Mouse (Mus musculus) thymus, postnatal 4 days (tissue): ENCODE measurements around the gene Rpl22.
A peak's percentile ranks its signal among the peaks of the same experiment; 100 is the strongest.

Experiments used
- DNase-seq: peaks from one replicate; pipeline ENCODE4 v3.0.0; 2021

Rpl22 gene

GRCm38 (mm10) chr4:152296874-152297861 lies 28.4 kb upstream of the Rpl22 start, which contains the start of gene Icmt:
Gene Icmt, plus strand, starts transcription at chr4:152297227.
- DNase-seq: peak; percentile 100

GRCm38 (mm10) chr4:152298836-152299235 lies 26.7 kb upstream of the Rpl22 start:
- no peak for DNase-seq

DNA sequence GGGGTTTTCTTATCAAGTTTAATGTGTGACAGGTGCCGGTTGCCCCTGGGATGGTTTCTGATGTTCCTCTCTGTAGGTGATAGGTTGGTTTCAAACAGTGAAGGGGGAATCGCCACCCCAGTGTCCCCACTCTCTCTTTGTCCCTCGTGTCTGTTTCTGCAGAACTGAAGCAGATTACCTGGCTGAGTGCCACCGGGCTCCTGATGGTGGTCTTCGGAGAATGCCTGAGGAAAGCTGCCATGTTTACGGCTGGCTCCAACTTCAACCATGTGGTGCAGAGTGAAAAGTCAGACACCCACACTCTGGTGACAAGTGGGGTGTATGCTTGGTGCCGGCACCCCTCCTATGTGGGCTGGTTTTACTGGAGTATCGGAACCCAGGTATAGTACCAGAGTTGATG lies 25.2 kb upstream of the Rpl22 start:
- no peak for DNase-seq

GRCm38 (mm10) chr4:152302012-152302411 lies 23.5 kb upstream of the Rpl22 start:
- DNase-seq: no peak

DNA sequence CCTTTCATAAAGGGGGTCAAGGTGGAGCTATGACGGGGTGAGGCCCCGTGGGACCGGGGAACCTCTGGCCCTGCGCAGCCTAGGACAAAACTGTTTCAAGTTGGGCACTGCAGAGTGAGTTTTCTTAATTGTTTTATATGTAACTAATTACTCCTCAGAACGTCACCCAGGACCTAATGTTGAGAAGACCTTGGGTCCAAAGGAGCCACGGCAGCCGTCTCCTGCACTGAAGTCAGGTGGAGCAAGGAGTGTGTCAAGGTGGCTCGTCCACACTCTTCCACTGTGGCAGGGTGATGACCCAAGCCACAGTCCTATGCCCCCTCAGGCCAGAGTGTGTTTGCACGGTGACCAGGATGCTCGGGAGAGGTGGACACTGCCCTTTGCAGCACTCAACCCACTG lies 22.4 kb upstream of the Rpl22 start:
- DNase-seq: no peak

DNA sequence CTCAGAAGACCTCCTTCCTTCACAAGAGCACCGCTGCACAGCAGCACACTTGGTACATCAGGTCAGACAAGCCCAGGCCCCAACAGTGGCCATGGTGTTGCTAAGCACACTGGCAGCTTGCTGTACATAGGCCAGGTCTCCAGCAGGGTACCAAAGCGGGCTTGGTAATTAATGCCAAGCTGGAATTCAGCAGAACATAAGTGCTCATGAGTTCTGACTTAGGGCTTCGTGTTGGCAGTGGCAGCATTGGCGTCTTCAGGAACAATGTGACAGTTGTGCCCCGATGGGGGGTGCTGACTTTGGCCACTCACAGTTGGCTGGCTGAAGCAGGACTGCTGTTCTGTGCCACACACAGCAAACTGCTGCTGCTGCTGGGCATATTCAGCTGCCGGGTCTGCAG lies 20.9 kb upstream of the Rpl22 start:
- no peak for DNase-seq

GRCm38 (mm10) chr4:152305991-152306390 lies 19.6 kb upstream of the Rpl22 start:
- DNase-seq: no peak

GRCm38 (mm10) chr4:152307542-152307941 lies 18.0 kb upstream of the Rpl22 start:
- no peak for DNase-seq

DNA sequence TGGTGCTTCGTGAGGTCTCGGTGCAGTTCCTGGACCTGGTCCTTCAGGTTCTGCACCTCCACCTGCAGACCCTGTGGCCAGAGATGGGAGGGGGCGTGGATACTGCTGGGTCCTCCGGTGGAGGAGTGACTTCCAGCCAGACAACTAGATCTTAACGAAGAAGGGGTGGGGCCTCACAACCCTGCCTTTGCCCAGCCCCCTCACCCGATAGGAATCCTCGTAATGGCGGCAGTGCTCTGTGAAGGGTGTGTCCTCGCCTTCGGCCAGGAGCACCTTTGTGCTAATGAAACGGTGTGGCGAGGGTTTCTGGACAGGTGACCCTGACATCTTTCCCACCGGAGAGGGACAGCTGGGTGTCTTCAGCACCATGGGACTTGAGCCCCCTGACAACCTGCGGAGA lies 13.4 kb upstream of the Rpl22 start:
- no peak for DNase-seq

- no peak for DNase-seq
These were observed 12.3 kb upstream of the Rpl22 start for GRCm38 (mm10) chr4:152313211-152313632.

GRCm38 (mm10) chr4:152313934-152314333 lies 11.6 kb upstream of the Rpl22 start:
- DNase-seq: peak; percentile 42

DNA sequence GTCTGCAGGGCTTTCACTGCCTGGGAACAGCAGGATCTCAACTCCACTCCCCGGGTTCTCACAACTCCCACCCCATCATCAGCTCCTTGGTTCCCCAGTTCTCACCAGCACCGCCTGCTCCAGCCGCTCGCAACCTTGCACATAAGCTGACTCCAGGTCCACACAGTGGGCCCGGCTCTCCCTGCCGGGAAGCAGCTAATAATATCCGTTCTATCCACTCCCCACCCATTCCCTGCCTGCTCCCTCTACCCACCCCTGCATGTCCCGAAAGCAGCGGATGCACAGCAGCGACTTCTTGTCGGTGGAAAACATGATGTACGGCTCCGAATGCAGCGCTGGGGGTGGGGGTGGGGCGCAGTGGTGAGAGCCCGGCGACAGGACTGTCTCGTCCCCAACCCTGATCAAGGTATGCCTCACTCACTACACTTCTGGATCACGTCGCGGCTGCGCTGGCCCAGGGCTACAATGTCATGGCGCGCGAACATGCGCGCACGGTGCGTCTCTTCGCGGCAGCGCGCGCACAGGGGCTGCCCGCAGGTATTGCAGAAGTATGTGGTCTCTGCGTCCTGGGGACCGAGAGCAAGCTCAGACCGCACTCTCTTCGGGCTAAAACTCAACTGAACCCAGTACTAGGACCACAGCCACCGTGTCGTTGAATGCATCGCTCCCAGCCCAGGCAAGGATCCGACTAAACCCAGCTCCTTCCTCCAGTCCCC lies 9.9 kb upstream of the Rpl22 start:
- DNase-seq: no peak

GRCm38 (mm10) chr4:152317631-152318033 lies 7.9 kb upstream of the Rpl22 start:
- DNase-seq: no peak

DNA sequence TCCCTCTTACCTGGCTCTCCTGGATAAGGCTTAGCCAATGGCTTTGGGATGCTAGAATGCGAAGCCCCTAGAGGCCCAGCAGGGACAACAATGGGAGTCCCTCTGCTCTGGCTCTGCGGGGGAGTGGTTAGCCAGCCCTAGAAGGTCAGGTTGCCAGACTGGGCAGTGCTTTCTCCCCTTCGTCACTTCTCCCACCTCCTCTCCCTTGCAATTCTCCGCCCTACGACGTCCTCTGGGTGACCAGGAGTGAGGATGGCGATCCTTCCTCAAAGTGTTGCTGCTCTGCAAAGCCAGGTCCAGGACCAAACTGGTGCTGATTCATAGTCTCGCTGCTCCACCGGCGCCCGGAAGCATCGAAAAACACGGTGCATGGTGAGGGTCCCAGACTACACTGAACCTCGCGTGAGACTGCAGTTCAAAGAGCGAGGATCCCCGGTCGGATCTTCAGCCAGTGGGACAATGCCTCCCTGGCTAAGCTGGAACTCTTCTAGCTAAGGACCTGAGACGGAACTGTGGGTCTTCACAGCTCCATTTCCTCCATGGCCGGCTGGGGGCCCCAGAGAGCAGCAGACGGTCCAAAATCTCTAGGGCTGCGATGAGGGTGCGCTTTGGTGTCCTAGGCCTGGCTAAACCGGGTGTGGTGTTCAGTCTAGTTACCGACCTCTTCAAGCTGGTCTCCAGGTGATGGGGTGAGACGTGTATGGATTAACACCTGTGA lies 6.9 kb upstream of the Rpl22 start, which contains the start of gene Rnf207:
TSS of gene Rnf207 (minus strand) at position 477 of the 718 bp plus-strand sequence.
- peak; percentile 68 for DNase-seq

GRCm38 (mm10) chr4:152321464-152321863 lies 4.1 kb upstream of the Rpl22 start:
- no peak for DNase-seq

DNA sequence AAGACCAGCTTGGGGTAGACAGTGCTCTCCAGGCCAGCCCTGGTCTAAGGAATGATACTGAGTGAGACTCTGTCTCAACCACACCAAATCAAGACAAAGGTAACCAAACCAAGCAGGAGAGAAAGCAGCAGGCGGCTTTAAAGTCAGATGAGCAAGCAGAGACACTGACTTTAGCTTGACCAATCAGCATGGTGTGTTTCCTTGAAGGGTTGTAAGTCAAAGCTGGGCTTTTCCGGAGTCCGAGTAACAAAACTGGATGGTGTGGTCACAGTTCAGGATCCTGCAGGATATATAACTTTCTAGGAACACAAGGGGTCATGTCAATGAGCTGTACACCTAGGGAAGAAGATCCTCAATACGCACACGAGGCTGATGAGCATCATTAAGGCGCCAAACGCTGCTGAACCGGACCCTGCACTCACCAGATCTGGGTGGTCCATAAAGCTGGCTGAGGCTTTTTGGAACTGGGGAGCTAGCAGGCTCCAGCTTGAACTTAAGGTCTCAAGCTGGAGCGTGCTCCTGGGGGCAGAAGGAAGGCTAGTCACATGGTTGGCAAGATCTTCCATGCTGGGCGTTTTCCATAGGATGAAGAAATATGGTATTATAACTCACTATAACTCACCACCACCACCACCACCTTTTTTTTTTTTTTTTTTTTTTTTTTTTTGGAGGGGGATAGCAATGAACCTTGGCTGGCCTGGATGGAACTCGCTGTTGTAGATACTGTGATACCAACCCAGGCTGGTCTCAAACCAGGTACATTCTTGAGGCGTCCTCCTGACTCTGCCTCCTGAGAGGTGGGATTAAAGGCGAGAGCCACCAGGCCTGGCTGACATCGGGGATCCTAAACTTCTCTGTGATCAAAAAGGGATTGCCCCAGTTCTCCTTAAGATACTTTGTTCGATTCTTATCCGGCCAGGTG lies 640 bp upstream of the Rpl22 start:
- DNase-seq: no peak

DNA sequence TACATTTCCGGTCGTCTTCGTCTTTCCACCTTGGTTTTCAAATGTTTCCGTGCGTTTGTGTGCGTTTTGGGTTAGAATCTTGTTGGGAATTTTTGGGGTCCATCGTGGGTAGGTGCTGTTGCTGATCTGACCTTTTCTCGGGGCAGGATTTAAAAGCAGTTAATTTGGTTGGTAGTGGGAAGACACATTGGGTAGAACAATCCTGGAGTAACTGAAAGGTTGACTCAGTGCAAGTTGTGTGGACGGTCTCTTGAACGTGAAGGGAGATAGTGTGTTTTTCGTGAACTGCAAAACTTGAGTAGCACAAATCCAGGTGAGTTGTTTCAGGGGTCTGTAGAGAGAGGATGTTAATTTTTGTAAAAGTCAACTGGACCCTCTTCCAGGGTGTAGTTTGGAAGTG lies 1.0 kb downstream of the Rpl22 start:
- DNase-seq: no peak

DNA sequence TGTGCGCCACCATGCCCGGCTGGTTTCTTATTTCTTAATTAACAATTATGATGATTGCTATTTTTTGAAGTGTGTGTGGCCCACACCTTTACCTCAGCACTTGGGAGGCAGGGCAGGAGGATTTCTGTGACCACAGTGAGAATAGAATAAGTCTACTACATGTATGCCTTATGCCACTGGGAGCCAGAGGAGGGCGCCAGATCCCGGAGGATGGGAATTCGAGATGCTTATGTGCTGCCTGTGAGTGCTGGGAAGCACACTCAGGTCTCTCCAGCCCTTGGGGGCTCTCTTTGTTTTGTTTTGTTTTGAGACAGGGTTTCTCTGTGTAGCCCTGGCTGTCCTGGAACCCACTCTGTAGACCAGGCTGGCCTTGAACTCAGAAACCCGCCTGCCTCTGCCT lies 3.1 kb downstream of the Rpl22 start:
- peak; percentile 85 for DNase-seq

GRCm38 (mm10) chr4:152332952-152333351 lies 7.4 kb downstream of the Rpl22 start:
- DNase-seq: peak; percentile 81

GRCm38 (mm10) chr4:152333587-152333986 lies 8.0 kb downstream of the Rpl22 start:
- DNase-seq: no peak

GRCm38 (mm10) chr4:152337772-152338171 lies 12.2 kb downstream of the Rpl22 start:
- no peak for DNase-seq
